Mouse (Mus musculus): Measurements from ENCODE around the gene Mmrn2.

DNA sequence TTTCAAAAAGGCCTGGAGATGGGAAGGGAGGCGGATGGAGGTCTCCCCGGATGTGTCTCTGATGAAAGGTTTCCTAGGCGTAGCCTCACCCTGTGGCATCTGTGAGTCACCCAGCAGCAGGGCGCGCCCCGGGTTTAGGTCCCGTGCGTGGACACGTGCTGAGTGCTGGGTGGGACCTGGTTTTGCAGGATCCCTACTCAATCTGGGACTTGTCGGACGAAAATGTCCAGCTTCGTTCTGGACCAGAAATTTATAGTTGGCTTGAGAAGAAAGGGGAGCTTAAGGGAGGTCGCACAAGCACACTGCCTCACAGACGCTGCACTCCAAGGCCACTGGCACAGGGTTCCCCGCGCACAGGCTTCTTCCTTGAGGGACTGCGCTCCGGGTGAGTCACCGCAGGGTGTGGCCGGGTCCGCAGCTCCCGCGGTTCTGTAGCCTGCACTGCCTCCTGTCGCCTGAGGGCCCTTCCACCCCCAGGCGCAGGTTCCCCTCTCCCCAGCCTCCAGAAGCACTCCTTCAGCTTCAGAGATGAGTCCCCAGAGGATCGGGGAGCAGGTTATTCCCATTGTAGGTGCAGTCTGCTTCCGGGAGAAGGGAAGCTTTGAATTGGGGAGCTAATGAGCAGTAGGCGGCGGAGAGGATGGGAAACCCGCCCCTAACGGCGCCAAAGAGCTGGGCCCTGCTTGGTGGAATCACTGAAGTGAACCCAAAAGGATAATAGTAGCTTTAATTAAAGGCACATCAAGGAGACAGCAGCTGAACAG, 11.6 kb upstream of the Mmrn2 start:
- TF ChIP-seq NRF1 (IDR thresholded peaks at IDR 0.05; ENCODE audit: insufficient read depth, low read depth, low read length, poor library complexity, severe bottlenecking), result no peak
- peak; percentile 40; the same call in 1 of the 2 replicates for TF ChIP-seq POLR2AphosphoS2 (IDR thresholded peaks at IDR 0.05; ENCODE audit: low read length)
